Mouse (Mus musculus): Measurements from ENCODE around the gene Tmem201. TPM values are rescaled to one million over a fixed set of nuclear protein-coding genes. Genes with fewer than 3 reads are reported as not detected.

Gene Tmem201
- polyA plus RNA-seq, 1 experiment from 2014 or later, result 8.7 TPM

DNA sequence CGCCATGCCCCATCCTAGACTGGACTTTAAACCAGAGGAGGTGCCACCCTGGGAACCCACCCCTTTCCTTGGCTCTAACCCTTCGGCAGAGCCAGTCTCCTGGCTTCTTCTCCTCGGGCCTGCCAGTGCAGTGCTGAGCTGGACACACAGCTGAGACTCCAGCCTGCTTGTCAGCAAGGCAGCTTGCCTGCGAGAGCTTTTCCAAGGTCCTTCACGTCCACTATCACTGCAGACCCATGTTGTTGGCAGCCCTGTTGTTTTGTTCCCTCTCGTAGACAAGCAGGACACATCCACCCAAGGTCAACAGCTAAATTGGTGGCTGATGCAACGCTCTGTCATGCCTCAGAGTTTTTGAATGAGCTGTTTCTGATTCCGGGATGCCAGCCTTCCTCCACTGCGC, 39.3 kb upstream of the Tmem201 start:
- TF ChIP-seq CTCF (IDR thresholded peaks at IDR 0.05; ENCODE audit: low read depth), result no peak
- Histone ChIP-seq H3K9ac (ENCODE audit: low read depth, low read length) (no peak overlapping the region), H3K4me2 (replicated peaks; ENCODE audit: low read depth) (no peak overlapping the region), H3K36me3 (ENCODE audit: control insufficient read depth, insufficient read depth) (no peaks in the 10 kb centered on the region), H3K9me3 (ENCODE audit: control insufficient read depth) (no peaks in the 10 kb centered on the region), H3K27me3 (replicated peaks; ENCODE audit: control insufficient read depth, insufficient read depth, low read length) (no peaks in the 10 kb centered on the region), H3K27ac (ENCODE audit: low read depth, low read length) (no peak overlapping the region), H3K4me1 (replicated peaks; ENCODE audit: control insufficient read depth, insufficient read depth, low read length) (peaks cover 10% of the 10 kb centered on the region), H3K4me3 (ENCODE audit: low read depth, low read length) (no peak overlapping the region)
- WGBS, result 65% methylated on average over 9 of the region's 9 CpGs
- 0 out of 2 replicates have a peak, but pooled peaks have one; percentile 10 for ATAC-seq

GRCm38 (mm10) chr4:149775760-149776362, 38.0 kb upstream of the Tmem201 start:
- Histone ChIP-seq H3K9ac (ENCODE audit: low read depth, low read length) (no peak overlapping the region), H3K27me3 (replicated peaks; ENCODE audit: control insufficient read depth, insufficient read depth, low read length) (no peaks in the 10 kb centered on the region), H3K27ac (ENCODE audit: low read depth, low read length) (0 out of 2 replicates have a peak overlapping the region, but pooled peaks have one; percentile 15), H3K9me3 (ENCODE audit: control insufficient read depth) (no peaks in the 10 kb centered on the region), H3K4me1 (replicated peaks; ENCODE audit: control insufficient read depth, insufficient read depth, low read length) (peaks cover 6% of the 10 kb centered on the region), H3K4me3 (ENCODE audit: low read depth, low read length) (no peak overlapping the region), H3K4me2 (replicated peaks; ENCODE audit: low read depth) (peak overlapping the region; percentile 13; the same call in 1 of the 2 replicates), H3K36me3 (ENCODE audit: control insufficient read depth, insufficient read depth) (no peaks in the 10 kb centered on the region)
- no peak for TF ChIP-seq CTCF (IDR thresholded peaks at IDR 0.05; ENCODE audit: low read depth)
- 8% methylated on average over 8 of the region's 8 CpGs for WGBS
- ATAC-seq, result peak; percentile 48

GRCm38 (mm10) chr4:149775330-149775729, 37.5 kb upstream of the Tmem201 start:
- Histone ChIP-seq H3K27ac (ENCODE audit: low read depth, low read length) (0 out of 2 replicates have a peak overlapping the region, but pooled peaks have one; percentile 15), H3K27me3 (replicated peaks; ENCODE audit: control insufficient read depth, insufficient read depth, low read length) (no peaks in the 10 kb centered on the region), H3K4me3 (ENCODE audit: low read depth, low read length) (no peak overlapping the region), H3K9ac (ENCODE audit: low read depth, low read length) (no peak overlapping the region), H3K9me3 (ENCODE audit: control insufficient read depth) (no peaks in the 10 kb centered on the region), H3K36me3 (ENCODE audit: control insufficient read depth, insufficient read depth) (no peaks in the 10 kb centered on the region), H3K4me2 (replicated peaks; ENCODE audit: low read depth) (no peak overlapping the region), H3K4me1 (replicated peaks; ENCODE audit: control insufficient read depth, insufficient read depth, low read length) (peaks cover 4% of the 10 kb centered on the region; the same call in 1 of the 2 replicates)
- WGBS, result 57% methylated on average over 7 of the region's 7 CpGs
- no peak for ATAC-seq
- no peak for TF ChIP-seq CTCF (IDR thresholded peaks at IDR 0.05; ENCODE audit: low read depth)

DNA sequence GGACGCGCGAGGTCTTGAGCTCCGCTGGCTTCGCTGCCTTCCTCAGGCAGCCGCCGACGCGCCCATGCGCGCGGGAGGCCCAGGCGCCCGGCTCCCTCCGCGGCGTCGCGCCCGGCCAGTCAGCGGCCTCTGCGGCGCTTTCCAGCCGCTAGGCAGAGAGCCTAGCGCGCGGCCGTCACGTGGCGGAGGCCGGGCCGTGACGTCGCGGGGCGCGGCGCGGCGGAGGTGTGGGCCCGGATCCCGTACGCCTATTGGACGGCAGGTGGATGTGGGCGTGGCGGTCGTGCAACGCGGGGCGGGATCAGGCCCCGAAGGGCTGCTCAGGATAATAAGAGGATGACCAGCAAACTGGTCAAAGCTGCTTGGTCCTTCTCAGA, 36.2 kb upstream of the Tmem201 start, which contains the start of gene Slc25a33:
Gene Slc25a33, minus strand, starts transcription at position 184 of the 377 bp plus-strand sequence.
- Histone ChIP-seq H3K4me1 (replicated peaks; ENCODE audit: control insufficient read depth, insufficient read depth, low read length) (peaks cover 4% of the 10 kb centered on the region; the same call in 1 of the 2 replicates), H3K4me2 (replicated peaks; ENCODE audit: low read depth) (peak within 1 kb of the TSS; percentile 100), H3K4me3 (ENCODE audit: low read depth, low read length) (peak within 1 kb of the TSS; percentile 60), H3K36me3 (ENCODE audit: control insufficient read depth, insufficient read depth) (no peaks in the 10 kb centered on the region), H3K9me3 (ENCODE audit: control insufficient read depth) (no peaks in the 10 kb centered on the region), H3K27me3 (replicated peaks; ENCODE audit: control insufficient read depth, insufficient read depth, low read length) (no peaks in the 10 kb centered on the region), H3K9ac (ENCODE audit: low read depth, low read length) (peak within 1 kb of the TSS; percentile 64), H3K27ac (ENCODE audit: low read depth, low read length) (peak within 1 kb of the TSS; percentile 51)
- no peak for TF ChIP-seq CTCF (IDR thresholded peaks at IDR 0.05; ENCODE audit: low read depth)
- ATAC-seq, result peak; percentile 95
- WGBS, result under 1% methylated on average over 51 of the region's 51 CpGs

GRCm38 (mm10) chr4:149773408-149774093, 35.7 kb upstream of the Tmem201 start:
- Histone ChIP-seq H3K27me3 (replicated peaks; ENCODE audit: control insufficient read depth, insufficient read depth, low read length) (no peaks in the 10 kb centered on the region), H3K9ac (ENCODE audit: low read depth, low read length) (peak overlapping the region; percentile 64), H3K4me1 (replicated peaks; ENCODE audit: control insufficient read depth, insufficient read depth, low read length) (peaks cover 4% of the 10 kb centered on the region; the same call in 1 of the 2 replicates), H3K27ac (ENCODE audit: low read depth, low read length) (peak overlapping the region; percentile 51), H3K4me3 (ENCODE audit: low read depth, low read length) (peak overlapping the region; percentile 60), H3K36me3 (ENCODE audit: control insufficient read depth, insufficient read depth) (no peaks in the 10 kb centered on the region), H3K9me3 (ENCODE audit: control insufficient read depth) (no peaks in the 10 kb centered on the region), H3K4me2 (replicated peaks; ENCODE audit: low read depth) (peak overlapping the region; percentile 100)
- ATAC-seq, result peak; percentile 39; the same call in 1 of the 2 replicates
- 0 out of 2 replicates have a peak, but pooled peaks have one; percentile 3 for TF ChIP-seq CTCF (IDR thresholded peaks at IDR 0.05; ENCODE audit: low read depth)
- WGBS, result 0% methylated on average over 65 of the region's 65 CpGs

DNA sequence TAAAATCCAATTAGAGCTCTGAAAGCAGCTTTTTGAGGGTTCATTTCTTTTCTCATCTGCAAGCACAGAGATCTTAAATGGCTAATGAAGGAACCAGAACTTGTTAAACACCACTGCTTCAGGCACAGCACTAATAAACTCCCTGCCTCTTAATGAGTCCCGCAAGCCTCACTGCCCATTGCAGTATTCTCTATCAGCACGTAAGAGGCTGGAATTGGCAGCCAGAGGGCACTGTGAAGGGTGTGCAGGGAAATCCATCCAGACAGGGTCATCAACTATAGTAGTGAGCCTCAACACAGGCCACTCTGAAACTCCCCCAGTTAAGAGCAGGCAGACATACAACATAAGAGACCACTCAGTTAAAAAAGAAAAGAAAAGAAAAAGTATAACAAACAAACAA, 34.5 kb upstream of the Tmem201 start:
- no peak overlapping the region for H3K4me2 ChIP-seq (replicated peaks; ENCODE audit: low read depth)
- 36% methylated on average over 2 of the region's 2 CpGs for WGBS
- no peak overlapping the region for H3K9ac ChIP-seq (ENCODE audit: low read depth, low read length)
- no peak for ATAC-seq
- H3K27me3 ChIP-seq (replicated peaks; ENCODE audit: control insufficient read depth, insufficient read depth, low read length), result no peaks in the 10 kb centered on the region
- no peaks in the 10 kb centered on the region for H3K36me3 ChIP-seq (ENCODE audit: control insufficient read depth, insufficient read depth)
- no peak overlapping the region for H3K4me3 ChIP-seq (ENCODE audit: low read depth, low read length)
- peaks cover 4% of the 10 kb centered on the region; the same call in 1 of the 2 replicates for H3K4me1 ChIP-seq (replicated peaks; ENCODE audit: control insufficient read depth, insufficient read depth, low read length)
- H3K9me3 ChIP-seq (ENCODE audit: control insufficient read depth), result no peaks in the 10 kb centered on the region
- H3K27ac ChIP-seq (ENCODE audit: low read depth, low read length), result no peak overlapping the region
- TF ChIP-seq CTCF (IDR thresholded peaks at IDR 0.05; ENCODE audit: low read depth), result peak; percentile 72
